Mouse (Mus musculus) ES-E14 (cell line): ENCODE data around the gene Tmem248. TPM values are rescaled to one million over a fixed set of nuclear protein-coding genes. Genes with fewer than 3 reads are reported as not detected.

Experiments
- DNase-seq: peaks from one replicate; pipeline ENCODE4 v3.0.0-alpha.2; 2013; ENCODE audit warnings: low read depth, low spot score
- H3K27ac ChIP-seq: 2 replicates; pipeline ENCODE4 v1.5.1; 2012; ENCODE audit warnings: low read depth, mild to moderate bottlenecking, low read length, moderate library complexity, mixed read lengths; ENCODE audit not compliant: poor library complexity, insufficient read depth, severe bottlenecking
- H3K36me3 ChIP-seq: 2 replicates; pipeline ENCODE4 v1.6.1; 2012; ENCODE audit warnings: mild to moderate bottlenecking, low read length, moderate library complexity, mixed read lengths; ENCODE audit not compliant: control insufficient read depth, poor library complexity, insufficient read depth, severe bottlenecking
- H3K4me1 ChIP-seq, 2 experiments: fragments of 150-350 bp in 1 of 2; sonication (generic) in 1 of 2; 2 replicates each; pipeline ENCODE4 v1.6.1; 2012; ENCODE audit warnings: low read length in 2 of 2, mild to moderate bottlenecking in 1 of 2, mixed read lengths in 1 of 2; ENCODE audit not compliant: control insufficient read depth in 2 of 2, insufficient read depth in 2 of 2, poor library complexity in 1 of 2
- H3K4me3 ChIP-seq, 2 experiments: fragments of 150-350 bp in 1 of 2; sonication (generic) in 1 of 2; 2 replicates each; pipeline ENCODE4 v1.5.1; 2012; ENCODE audit warnings: low read length in 2 of 2, low read depth in 1 of 2, mild to moderate bottlenecking in 1 of 2, mixed read lengths in 1 of 2; ENCODE audit not compliant: insufficient read depth in 1 of 2, poor library complexity in 1 of 2, severe bottlenecking in 1 of 2
- H3K9ac ChIP-seq: 2 replicates; pipeline ENCODE4 v1.6.1; 2012; ENCODE audit warnings: low read depth, mild to moderate bottlenecking, low read length, mixed read lengths; ENCODE audit not compliant: poor library complexity, insufficient read depth, severe bottlenecking
- H3K9me3 ChIP-seq: fragments of 150-350 bp; sonication (generic); 2 replicates; pipeline ENCODE4 v1.6.1; 2012; ENCODE audit warnings: low read depth, mild to moderate bottlenecking, low read length; ENCODE audit not compliant: control insufficient read depth, insufficient read depth
- CHD2 ChIP-seq: IDR thresholded peaks from 2 replicates; pipeline ENCODE4 v1.6.1; 2014; ENCODE audit warnings: mild to moderate bottlenecking, low read depth, low read length, inconsistent platforms
- HCFC1 ChIP-seq: IDR thresholded peaks from 2 replicates; pipeline ENCODE4 v1.6.1; 2012; ENCODE audit warnings: low read length, inconsistent platforms, borderline replicate concordance; ENCODE audit not compliant: insufficient read depth
- MAFK ChIP-seq: IDR thresholded peaks from 2 replicates; pipeline ENCODE4 v1.6.1; 2014; ENCODE audit warnings: mild to moderate bottlenecking, low read depth, low read length, inconsistent platforms; ENCODE audit not compliant: insufficient read depth
- ZC3H11A ChIP-seq: IDR thresholded peaks from 2 replicates; pipeline ENCODE4 v1.6.1; 2012; ENCODE audit warnings: low read depth, mild to moderate bottlenecking, inconsistent platforms, low read length, borderline replicate concordance
- ZNF384 ChIP-seq: IDR thresholded peaks from 2 replicates; pipeline ENCODE4 v1.6.1; 2012; ENCODE audit warnings: low read depth, low read length, inconsistent platforms
- in situ Hi-C, 2 experiments: fragments of 600-800 bp; cut with MboI; formaldehyde crosslinking; loops; one replicate each; pipeline ENCODE4 v1.15.1; 2025; ENCODE audit warnings: low sequenced_read_pairs in 2 of 2, inconsistent platforms in 1 of 2; ENCODE audit not compliant: unreplicated experiment in 2 of 2
- total RNA-seq: library from RNA; depleted of rRNA; stranded (reverse); fragments of 300-350 nt; gene quantifications from 2 replicates; pipeline ENCODE4 v1.2.3, GENCODE M21; 2012; rRNA removed

The Tmem248 gene
- 83.1 and 92.9 TPM in 2 replicates for total RNA-seq

GRCm38 (mm10) chr5:130216781-130217180, at the start of gene Tmem248:
Gene Tmem248 (plus strand): TSS chr5:130217081.
- no peaks in the 10 kb centered on the region for H3K9me3 ChIP-seq
- TF ChIP-seq ZNF384, result no peak
- in situ Hi-C loops, result no loop called here

GRCm38 (mm10) chr5:130169109-130169508, 47.8 kb upstream of the Tmem248 start:
- DNase-seq, result no peak
- TF ChIP-seq MAFK, result no peak
- no peak for TF ChIP-seq ZNF384
- TF ChIP-seq HCFC1, result no peak
- TF ChIP-seq CHD2, result no peak
- TF ChIP-seq ZC3H11A, result no peak
- Histone ChIP-seq H3K9me3 (no peaks in the 10 kb centered on the region), H3K9ac (no peak overlapping the region), H3K27ac (no peak overlapping the region), H3K36me3 (no peaks in the 10 kb centered on the region), H3K4me3 (no peak overlapping the region), H3K4me1 (peaks cover 4 to 6% of the 10 kb centered on the region in 2 experiments; a peak in 2 of 4 replicates)
- in situ Hi-C loops, result no loop called here

More at GRCm38 (mm10) chr5:130216781-130217180, at the start of gene Tmem248:
- no peak for DNase-seq
- Histone ChIP-seq H3K4me3 (no peak within 1 kb of the TSS), H3K27ac (no peak within 1 kb of the TSS), H3K9ac (no peak within 1 kb of the TSS), H3K36me3 (peaks cover 4% of the 10 kb centered on the region; the same call in 1 of the 2 replicates), H3K4me1 (peaks cover 0 to 9% of the 10 kb centered on the region in 2 experiments; a peak in 3 of 4 replicates)

- H3K36me3 ChIP-seq, result no peaks in the 10 kb centered on the region
- H3K4me1 ChIP-seq, result peaks cover 4 to 6% of the 10 kb centered on the region in 2 experiments; a peak in 2 of 4 replicates
- TF ChIP-seq MAFK (no peak), ZC3H11A (no peak), ZNF384 (no peak), CHD2 (no peak), HCFC1 (no peak)
- H3K27ac ChIP-seq, result peak overlapping the region; percentile 58; the same call in 1 of the 2 replicates
- H3K9me3 ChIP-seq, result no peaks in the 10 kb centered on the region
- in situ Hi-C loops, result no loop called here
- H3K4me3 ChIP-seq, result peak overlapping the region; percentile 99 to 100
- H3K9ac ChIP-seq, result peak overlapping the region; percentile 97
- no peak for DNase-seq
Observed at GRCm38 (mm10) chr5:130170666-130171422, 46.0 kb upstream of the Tmem248 start.

DNA sequence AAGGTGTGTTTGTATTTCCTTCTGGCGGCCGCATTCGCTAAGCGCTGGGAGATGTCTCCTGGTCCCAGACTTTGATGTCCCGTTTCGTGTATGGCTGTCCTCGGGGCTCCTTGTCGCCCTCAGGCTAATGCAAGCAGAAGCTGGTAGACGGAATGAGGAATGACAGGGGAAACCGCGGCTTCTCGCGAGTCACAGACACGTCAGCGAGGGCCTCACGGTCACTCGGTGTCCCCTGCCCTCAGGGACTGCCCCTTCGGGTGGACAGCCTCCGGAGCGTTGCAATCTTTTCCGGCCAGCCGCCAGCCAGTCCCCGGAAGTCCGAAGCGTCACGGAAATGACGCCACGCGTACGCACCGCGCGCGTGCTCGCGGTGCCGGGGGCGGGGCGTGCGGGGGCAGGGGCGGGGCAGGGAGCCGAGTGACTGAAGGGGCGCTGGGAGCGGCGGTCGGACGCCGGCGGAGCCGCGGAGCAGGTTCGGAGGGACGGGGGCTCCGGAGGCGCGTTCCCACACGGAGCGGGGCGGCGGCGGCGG, 45.4 kb upstream of the Tmem248 start, which contains the start of gene Rabgef1:
Gene Rabgef1, plus strand, starts transcription at position 376 of the 532 bp plus-strand sequence.
- Histone ChIP-seq H3K4me3 (peak within 1 kb of the TSS; percentile 99 to 100), H3K9ac (peak within 1 kb of the TSS; percentile 97), H3K4me1 (peaks cover 4 to 6% of the 10 kb centered on the region in 2 experiments; a peak in 2 of 4 replicates), H3K36me3 (no peaks in the 10 kb centered on the region), H3K27ac (peak within 1 kb of the TSS; percentile 58; the same call in 1 of the 2 replicates), H3K9me3 (no peaks in the 10 kb centered on the region)
- TF ChIP-seq ZNF384, result no peak
- no peak for TF ChIP-seq CHD2
- TF ChIP-seq ZC3H11A, result no peak
- TF ChIP-seq HCFC1, result no peak
- no peak for TF ChIP-seq MAFK
- peak; percentile 60 for DNase-seq
- in situ Hi-C loops, result no loop called here
